Mouse (Mus musculus) spleen, adult 2 months (tissue): ENCODE measurements around the gene Plcb1. TPM values are rescaled to one million over a fixed set of nuclear protein-coding genes. Genes with fewer than 3 reads are reported as not detected.
"Not testable (repeated sequence)": the region's sequence is repeated elsewhere in the genome, so short reads cannot be mapped to it uniquely, and the experiment has no call there.

Experiments
- DNase-seq, 2 experiments: peaks; one replicate each; pipeline versions ENCODE4 v3.0.0 to v3.0.0-alpha.2; 2012 to 2021; ENCODE audit warnings: low spot score in 2 of 2, low read depth in 1 of 2
- H3K27ac ChIP-seq: fragments of 200-500 bp; 2 replicates; pipeline ENCODE4 v1.5.1; 2012; ENCODE audit warnings: low read length, inconsistent platforms; ENCODE audit not compliant: insufficient read depth
- H3K27me3 ChIP-seq: fragments of 200-500 bp; 2 replicates; pipeline ENCODE4 v1.6.1; 2012; ENCODE audit warnings: mild to moderate bottlenecking, moderate library complexity, low read length, inconsistent platforms; ENCODE audit not compliant: control insufficient read depth, insufficient read depth
- H3K36me3 ChIP-seq: fragments of 200-500 bp; 2 replicates; pipeline ENCODE4 v1.6.1; 2012; ENCODE audit warnings: mild to moderate bottlenecking, low read length, inconsistent platforms; ENCODE audit not compliant: control insufficient read depth, insufficient read depth
- H3K4me1 ChIP-seq: fragments of 200-500 bp; 2 replicates; pipeline ENCODE4 v1.6.1; 2011; ENCODE audit warnings: inconsistent platforms; ENCODE audit not compliant: control insufficient read depth, insufficient read depth, insufficient read length
- H3K4me3 ChIP-seq: fragments of 200-500 bp; 2 replicates; pipeline ENCODE4 v1.5.1; 2011; ENCODE audit warnings: mild to moderate bottlenecking, inconsistent platforms; ENCODE audit not compliant: insufficient read depth, insufficient read length; ENCODE audit errors: extremely low read depth
- CTCF ChIP-seq: fragments of 200-500 bp; IDR thresholded peaks from 2 replicates; pipeline ENCODE4 v1.5.1; 2011; ENCODE audit warnings: mild to moderate bottlenecking, inconsistent platforms; ENCODE audit not compliant: insufficient read depth, insufficient read length, insufficient replicate concordance; ENCODE audit errors: extremely low read depth
- POLR2A ChIP-seq: fragments of 200-500 bp; IDR thresholded peaks from 2 replicates; pipeline ENCODE4 v1.6.1; 2011; ENCODE audit warnings: low read depth, low read length, inconsistent platforms
- WGBS: fragments of 180-500 bp; shearing (Covaris S2); methylation state at CpG from one replicate; pipeline ENCODE4 v1.1.7; 2018; 5-methylcytosine and 5-hydroxymethylcytosine counted together
- polyA plus RNA-seq: library from polyadenylated mRNA; depleted of rRNA; stranded (reverse); fragments of >200 nt; gene quantifications from 2 replicates; pipeline ENCODE4 v1.2.3, GENCODE M21; 2012

The Plcb1 gene
- polyA plus RNA-seq, 1 experiment = 0.22 TPM

DNA sequence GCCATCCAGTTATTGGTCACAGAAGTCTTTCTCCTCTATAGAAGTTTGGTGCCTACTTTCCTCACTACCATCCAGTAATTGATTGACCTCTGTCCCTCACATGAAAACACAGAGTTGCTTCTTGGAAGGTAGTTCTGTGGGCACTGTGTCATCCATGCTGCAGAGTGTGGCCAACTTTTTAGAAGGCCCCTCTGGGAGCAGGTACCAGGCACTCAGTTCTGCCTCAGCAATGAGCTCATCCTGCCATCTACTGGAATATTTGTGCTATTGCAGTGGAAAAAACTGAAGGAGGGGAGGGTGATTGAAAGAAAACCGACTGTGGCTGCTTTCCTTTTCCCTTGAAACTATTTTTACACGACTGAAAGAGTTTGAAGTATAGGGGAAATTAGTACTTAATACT is 542.9 kb downstream of the Plcb1 start:
- Histone ChIP-seq H3K36me3 (no peaks in the 10 kb centered on the region), H3K27ac (no peak overlapping the region), H3K4me3 (no peak overlapping the region), H3K27me3 (no peaks in the 10 kb centered on the region), H3K4me1 (no peaks in the 10 kb centered on the region)
- WGBS = 3% methylated on average over 2 of the region's 2 CpGs
- DNase-seq = no peak
- TF ChIP-seq POLR2A = no peak
- peak; percentile 23; the same call in 1 of the 2 replicates for TF ChIP-seq CTCF

- no peaks in the 10 kb centered on the region for H3K27me3 ChIP-seq
- H3K27ac ChIP-seq = no peak overlapping the region
- H3K4me3 ChIP-seq = no peak overlapping the region
- WGBS = 10% methylated on average over 14 of the region's 14 CpGs
- TF ChIP-seq CTCF = no peak
- no peak for TF ChIP-seq POLR2A
- no peaks in the 10 kb centered on the region for H3K4me1 ChIP-seq
- H3K36me3 ChIP-seq = no peaks in the 10 kb centered on the region
- no peak for DNase-seq
Observed at GRCm38 (mm10) chr2:135329782-135330545, 544.1 kb downstream of the Plcb1 start.

DNA sequence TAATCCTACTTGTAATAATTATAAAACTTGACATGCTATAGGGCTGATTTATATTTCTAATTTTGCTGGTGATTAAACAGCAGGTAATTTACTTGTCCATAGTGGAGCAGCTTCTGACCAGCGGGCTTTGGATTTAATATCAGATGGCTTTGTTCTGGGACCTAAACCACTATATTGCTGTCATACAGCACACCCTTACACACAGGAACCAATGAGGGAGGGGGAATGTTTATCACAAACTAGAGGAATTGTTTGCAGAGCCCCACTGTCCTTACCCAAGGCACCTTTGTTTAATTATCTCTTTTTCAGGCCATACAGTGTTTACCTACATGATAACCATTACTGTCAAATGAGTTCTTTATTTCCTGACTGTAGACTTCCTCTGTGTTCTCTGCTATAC is 546.0 kb downstream of the Plcb1 start:
- 93% methylated on average over 1 of the region's 1 CpGs for WGBS
- no peaks in the 10 kb centered on the region for H3K4me1 ChIP-seq
- TF ChIP-seq POLR2A (no peak), CTCF (no peak)
- no peaks in the 10 kb centered on the region for H3K27me3 ChIP-seq
- no peak for DNase-seq
- H3K36me3 ChIP-seq = no peaks in the 10 kb centered on the region
- H3K4me3 ChIP-seq = no peak overlapping the region
- H3K27ac ChIP-seq = no peak overlapping the region

DNA sequence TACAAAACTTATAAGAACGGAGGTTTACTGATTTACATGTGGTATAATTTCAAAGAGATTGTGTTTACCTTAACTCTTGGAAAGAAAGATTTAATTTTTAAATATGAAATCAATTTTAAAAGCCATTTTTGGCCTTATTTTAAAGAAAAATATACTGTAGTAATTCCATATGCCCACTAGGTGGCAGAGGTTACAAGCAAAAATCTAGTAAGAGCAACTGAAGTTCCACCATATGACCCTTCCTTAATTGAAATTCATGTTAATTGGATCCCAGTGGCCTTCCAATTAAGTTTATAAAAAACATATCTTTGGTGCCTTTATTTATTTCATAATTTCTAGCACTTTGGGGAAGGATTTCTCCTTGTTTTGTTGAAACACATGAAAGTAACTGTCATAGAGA is 570.4 kb downstream of the Plcb1 start:
- Histone ChIP-seq H3K4me3 (no peak overlapping the region), H3K27ac (no peak overlapping the region), H3K4me1 (no peaks in the 10 kb centered on the region), H3K27me3 (no peaks in the 10 kb centered on the region), H3K36me3 (no peaks in the 10 kb centered on the region)
- TF ChIP-seq POLR2A (no peak), CTCF (no peak)
- DNase-seq = no peak
- 44% methylated on average over 1 of the region's 1 CpGs for WGBS

DNA sequence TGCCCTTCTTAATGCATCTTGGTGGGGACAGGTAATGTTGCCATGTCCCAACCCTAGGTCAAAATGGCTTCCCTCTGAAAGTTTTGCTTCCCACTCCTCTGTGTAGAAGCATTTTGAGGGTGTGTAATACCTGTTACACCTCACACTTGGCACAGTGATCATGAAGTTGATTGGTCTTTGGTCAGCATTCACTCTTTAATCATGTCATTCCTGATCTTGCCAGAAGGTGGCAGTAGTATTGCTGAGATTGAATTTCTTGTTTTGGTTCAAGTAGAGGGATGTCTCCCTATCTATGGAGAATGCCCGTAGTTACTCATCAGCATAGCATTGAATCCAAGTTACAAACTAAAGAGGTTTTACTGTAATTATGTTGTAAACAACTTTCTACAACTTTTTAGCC is 575.9 kb downstream of the Plcb1 start:
- 8% methylated on average over 1 of the region's 1 CpGs for WGBS

DNA sequence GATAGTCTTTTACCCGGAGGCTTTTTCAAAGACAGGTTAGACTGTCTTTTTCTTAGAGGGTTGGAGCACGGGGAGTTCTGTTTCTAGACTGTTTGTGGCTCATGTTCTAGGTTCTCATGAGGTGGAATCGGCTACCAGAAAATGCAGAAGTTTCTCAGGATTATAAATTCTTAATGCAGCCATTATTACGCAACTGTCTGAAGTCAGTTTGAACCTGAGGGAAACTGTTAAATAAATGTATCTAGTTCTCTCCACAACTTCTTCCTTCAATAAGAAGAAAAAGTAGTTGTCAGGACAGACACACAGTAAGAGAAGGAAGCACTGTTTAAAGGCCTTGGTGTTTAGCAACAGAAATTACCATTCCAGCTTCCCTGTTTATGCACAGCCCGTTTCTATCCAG is 577.1 kb downstream of the Plcb1 start:
- WGBS = 47% methylated on average over 5 of the region's 5 CpGs
- Histone ChIP-seq H3K4me1 (no peaks in the 10 kb centered on the region), H3K36me3 (no peaks in the 10 kb centered on the region), H3K27me3 (no peaks in the 10 kb centered on the region), H3K4me3 (no peak overlapping the region), H3K27ac (no peak overlapping the region)
- TF ChIP-seq CTCF (no peak), POLR2A (no peak)
- no peak for DNase-seq

More for the DNA sequence above, 575.9 kb downstream of the Plcb1 start:
- TF ChIP-seq CTCF (no peak), POLR2A (no peak)
- DNase-seq = no peak
- Histone ChIP-seq H3K36me3 (no peaks in the 10 kb centered on the region), H3K4me3 (no peak overlapping the region), H3K4me1 (no peaks in the 10 kb centered on the region), H3K27me3 (no peaks in the 10 kb centered on the region), H3K27ac (no peak overlapping the region)

DNA sequence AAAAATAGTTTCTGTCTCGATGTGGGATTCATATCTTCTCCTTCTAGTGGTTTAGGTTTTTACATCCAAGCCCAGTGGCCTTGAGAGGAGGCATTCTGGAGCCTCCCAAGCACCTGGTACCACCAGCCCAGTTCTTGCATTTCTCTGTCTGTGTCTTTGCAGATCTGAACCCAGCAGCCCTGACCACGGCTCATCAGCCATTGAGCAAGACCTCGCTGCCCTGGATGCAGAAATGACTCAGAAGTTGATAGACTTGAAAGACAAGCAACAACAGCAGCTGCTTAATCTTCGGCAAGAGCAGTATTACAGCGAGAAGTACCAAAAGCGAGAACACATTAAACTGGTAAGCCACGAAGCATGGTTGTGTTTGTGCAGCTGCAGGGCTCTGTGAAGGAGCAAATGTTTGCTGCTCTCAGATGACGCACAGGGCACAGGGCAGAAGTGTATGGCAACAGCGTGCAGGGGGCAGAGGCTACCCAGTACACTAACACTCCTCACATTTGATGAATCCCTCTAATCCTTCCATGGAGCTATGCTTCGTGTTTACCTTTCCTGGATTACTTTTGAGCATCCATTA is 584.5 kb downstream of the Plcb1 start:
- TF ChIP-seq POLR2A = no peak
- TF ChIP-seq CTCF = no peak
- WGBS = 74% methylated on average over 10 of the region's 10 CpGs
- no peak for DNase-seq
- Histone ChIP-seq H3K4me1 (no peaks in the 10 kb centered on the region), H3K36me3 (no peaks in the 10 kb centered on the region), H3K4me3 (no peak overlapping the region), H3K27ac (no peak overlapping the region), H3K27me3 (no peaks in the 10 kb centered on the region)

GRCm38 (mm10) chr2:135380796-135381195 is 594.9 kb downstream of the Plcb1 start:
- H3K4me3 ChIP-seq, H3K27me3 ChIP-seq, H3K27ac ChIP-seq, H3K36me3 ChIP-seq, DNase-seq, H3K4me1 ChIP-seq: not testable (repeated sequence)
- 84% methylated on average over 7 of the region's 7 CpGs for WGBS
